Mouse (Mus musculus): ENCODE measurements at regions not wholly inside any gene's neighbourhood (a gene's known extent, or its start where the extent isn't known, plus 50 kb on each side); places are given as distances from the start of the nearest gene placed in this dataset.

GRCm38 (mm10) chr3:101163160-101163990, 53.3 kb upstream of the Ptgfrn start:
- peak in 1 of 2 experiments; percentile 21 for DNase-seq (ENCODE audit: extremely low spot score in 1 of 2, low spot score in 1 of 2)

GRCm38 (mm10) chr3:101162536-101163159, 52.6 kb upstream of the Ptgfrn start:
- no peak for DNase-seq (ENCODE audit: extremely low spot score in 1 of 2, low spot score in 1 of 2)

GRCm38 (mm10) chr3:101161941-101162531, 52.0 kb upstream of the Ptgfrn start:
- DNase-seq (ENCODE audit: extremely low spot score in 1 of 2, low spot score in 1 of 2), result no peak

- DNase-seq (ENCODE audit: extremely low spot score in 1 of 2, low spot score in 1 of 2), result no peak
Measured at GRCm38 (mm10) chr3:101161421-101161940, 51.4 kb upstream of the Ptgfrn start.
